Mouse (Mus musculus): Measurements from ENCODE around the gene Gpr39.
"Not testable (repeated sequence)": the region's sequence is repeated elsewhere in the genome, so short reads cannot be mapped to it uniquely, and the experiment has no call there.

The Gpr39 gene

DNA sequence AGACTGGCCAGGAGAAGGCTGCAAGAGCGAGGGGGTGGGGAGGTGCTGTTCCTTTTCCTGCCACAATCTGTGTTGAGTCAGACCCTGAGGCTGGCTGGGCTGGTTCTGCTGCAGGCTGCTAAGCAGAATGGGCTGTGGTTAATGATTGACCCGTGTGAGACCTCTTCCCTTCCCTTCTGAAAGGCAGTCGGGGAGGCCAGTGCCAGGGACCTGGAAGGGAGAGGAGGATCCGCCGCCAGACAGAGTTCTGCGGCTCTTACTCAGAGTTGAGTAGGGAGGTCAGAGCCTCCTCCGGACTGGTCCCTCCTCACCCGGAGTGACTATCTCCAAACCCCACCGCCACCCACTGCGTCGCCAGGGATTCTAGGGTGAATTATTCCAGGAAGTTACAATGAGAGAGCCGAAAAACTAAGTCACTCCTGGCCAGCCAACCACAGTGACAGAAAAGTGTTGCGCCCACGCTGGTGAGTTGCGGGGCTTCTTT is at the start of gene Gpr39:
Gene Gpr39, plus strand, starts transcription at position 206 of the 484 bp plus-strand sequence.
- DNase-seq (ENCODE audit: low spot score in 2 of 2) = peak; percentile 72 to 74

GRCm38 (mm10) chr1:125639501-125640253 is 37.1 kb upstream of the Gpr39 start:
- no peak for DNase-seq (ENCODE audit: low spot score in 2 of 2)

GRCm38 (mm10) chr1:125643643-125644042 is 33.2 kb upstream of the Gpr39 start:
- DNase-seq (ENCODE audit: low spot score in 2 of 2) = no peak

- not testable (repeated sequence) for DNase-seq (ENCODE audit: low spot score in 2 of 2)
These were observed 30.0 kb upstream of the Gpr39 start for GRCm38 (mm10) chr1:125646816-125647215.

DNA sequence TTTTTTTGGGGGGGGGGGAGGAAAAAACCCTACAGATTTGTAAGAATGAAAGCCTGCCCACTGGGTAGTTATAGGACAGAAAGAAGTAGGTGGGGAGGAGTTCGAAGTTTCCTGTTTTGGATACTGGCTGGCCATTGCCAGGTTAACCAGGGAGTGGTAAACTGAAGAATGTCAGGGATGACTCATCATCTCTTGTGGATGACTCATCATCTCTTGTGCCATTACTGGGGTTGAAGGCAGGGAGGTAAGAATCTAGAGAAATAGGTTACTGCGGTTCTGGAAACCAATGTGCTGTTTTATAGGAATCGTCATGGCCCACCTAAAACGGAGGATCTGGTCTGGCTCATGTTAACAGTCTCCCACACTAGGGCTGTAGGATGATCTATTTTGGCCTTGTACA is 28.8 kb upstream of the Gpr39 start:
- DNase-seq (ENCODE audit: low spot score in 2 of 2) = no peak

GRCm38 (mm10) chr1:125649056-125649455 is 27.7 kb upstream of the Gpr39 start:
- DNase-seq (ENCODE audit: low spot score in 2 of 2) = no peak

DNA sequence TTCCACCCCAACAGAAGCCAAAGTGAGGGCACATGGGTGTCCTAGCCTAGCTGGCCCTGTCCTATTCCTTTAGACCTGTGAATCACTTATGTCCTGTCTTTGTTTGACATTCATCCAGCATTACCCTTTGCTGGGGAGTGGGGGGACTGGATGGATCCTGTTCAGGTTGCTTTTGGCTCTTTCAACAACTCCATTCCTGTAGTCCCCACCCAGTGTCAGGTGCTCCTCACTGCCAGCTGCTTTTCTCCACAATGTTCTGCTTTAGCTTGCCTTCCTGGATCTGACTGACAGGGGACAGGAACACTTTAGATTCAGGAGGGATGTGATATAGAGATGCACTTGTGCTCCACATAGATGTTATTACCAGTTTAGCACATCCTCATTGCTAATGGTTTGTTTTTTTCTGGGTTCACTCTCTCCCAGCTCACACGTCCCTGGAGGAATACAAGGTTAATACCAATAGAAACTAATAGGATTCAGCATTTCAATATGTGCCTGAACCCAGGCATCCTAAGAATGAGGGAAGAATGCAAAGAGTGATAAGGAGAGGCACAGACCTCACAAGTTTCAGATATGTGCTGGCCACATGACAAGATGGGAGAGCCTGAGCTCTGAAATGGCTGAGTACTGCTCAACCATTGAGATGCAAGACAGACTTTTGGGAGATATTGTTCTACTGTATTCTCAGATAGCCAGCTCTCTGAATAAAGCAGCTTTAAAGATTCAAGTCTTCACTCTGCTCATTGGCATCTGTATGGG is 23.8 kb upstream of the Gpr39 start:
- no peak for DNase-seq (ENCODE audit: low spot score in 2 of 2)

DNA sequence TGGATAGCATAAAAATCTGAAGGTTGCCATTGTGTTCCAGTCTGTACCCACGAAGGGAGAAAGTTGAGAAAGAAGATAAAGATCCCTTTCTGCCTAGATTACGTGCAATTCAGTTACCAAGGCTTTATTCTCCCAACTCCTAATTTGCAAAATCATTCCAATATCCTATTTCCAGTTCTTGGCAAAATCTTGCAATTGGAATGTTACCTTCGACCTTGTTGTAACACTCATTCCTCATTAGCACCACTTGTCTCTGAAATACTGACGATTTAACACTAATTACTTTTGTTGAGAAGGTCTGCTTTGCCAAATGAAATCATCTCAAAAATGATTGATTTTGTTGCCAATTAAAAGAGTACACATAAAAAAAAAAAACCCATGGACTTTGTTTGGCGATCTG is 19.4 kb upstream of the Gpr39 start:
- DNase-seq (ENCODE audit: low spot score in 2 of 2) = no peak

DNA sequence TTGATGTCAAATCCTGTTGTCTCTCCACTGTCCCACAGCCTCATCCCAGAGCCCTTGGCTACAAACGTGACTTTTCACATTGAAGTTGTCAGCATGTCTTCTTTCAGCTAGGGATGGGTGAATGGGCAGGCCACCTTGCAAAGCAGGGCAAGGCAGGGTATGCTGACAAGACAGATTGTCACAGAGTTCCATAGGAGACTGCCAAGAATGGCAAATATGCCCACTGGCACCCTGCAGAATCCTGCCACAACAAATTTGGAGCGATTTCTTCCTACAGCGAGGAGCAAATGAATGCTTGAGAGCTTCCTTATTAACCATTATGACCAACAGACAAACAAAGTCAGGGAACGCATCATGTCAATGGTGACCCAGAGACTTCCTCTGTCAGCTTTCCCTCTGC is 16.6 kb upstream of the Gpr39 start:
- no peak for DNase-seq (ENCODE audit: low spot score in 2 of 2)

DNA sequence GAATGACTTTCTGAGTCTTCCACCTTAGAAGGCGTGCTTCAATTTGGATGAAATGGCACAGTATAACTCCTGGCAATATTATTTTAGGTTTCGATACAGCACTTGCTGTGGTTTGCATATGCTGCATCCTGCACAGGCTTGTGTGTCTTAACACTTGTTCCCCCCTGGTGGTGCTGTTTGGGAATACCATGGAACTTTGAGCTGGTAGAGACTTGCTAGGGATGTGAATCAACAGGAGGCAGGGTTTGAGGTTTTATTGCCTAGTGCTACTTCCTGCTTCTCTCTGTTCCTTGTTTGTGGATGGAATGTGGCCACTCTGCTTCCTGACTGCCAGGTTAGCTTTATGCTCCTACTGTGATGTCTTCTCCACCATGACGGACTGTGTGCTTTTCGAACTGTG is 15.9 kb upstream of the Gpr39 start:
- no peak for DNase-seq (ENCODE audit: low spot score in 2 of 2)

DNA sequence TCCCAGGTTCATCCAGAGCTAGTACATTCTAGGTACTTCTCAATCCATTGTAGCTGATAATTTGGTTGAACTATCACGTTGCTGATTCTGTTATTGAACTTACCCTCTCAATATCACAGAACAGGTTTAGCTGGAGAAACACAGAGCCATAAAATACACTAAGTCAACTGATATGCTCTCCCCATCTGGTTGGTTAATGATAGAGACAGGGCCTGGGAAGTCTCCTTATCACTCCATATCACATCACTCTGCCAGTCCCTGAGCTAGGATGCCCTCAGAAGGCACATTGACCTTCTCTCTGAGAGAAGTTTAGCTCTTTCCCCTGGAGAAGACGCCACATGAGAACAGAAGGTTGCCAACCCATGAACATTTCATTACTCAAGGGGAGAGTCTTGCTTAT is 14.7 kb upstream of the Gpr39 start:
- no peak for DNase-seq (ENCODE audit: low spot score in 2 of 2)

DNA sequence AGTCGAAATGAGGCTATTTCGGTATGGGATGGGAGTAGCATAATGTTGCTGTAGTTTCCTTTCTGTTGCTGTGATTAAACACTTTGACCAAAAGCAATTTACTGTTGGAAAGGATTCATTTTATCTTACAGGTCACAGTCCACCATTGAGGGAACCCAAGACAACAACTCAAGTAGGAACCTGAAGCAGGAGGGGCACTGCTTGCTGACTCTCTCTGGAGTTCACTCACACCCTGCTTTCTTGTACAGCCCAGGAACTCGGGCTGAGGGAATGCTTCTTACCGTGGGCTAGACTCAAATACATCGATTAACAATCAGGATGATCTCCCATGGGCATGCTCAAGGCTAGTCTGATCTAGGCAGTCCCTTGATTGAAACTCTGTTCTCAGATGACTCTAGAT is 14.1 kb upstream of the Gpr39 start:
- no peak for DNase-seq (ENCODE audit: low spot score in 2 of 2)

DNA sequence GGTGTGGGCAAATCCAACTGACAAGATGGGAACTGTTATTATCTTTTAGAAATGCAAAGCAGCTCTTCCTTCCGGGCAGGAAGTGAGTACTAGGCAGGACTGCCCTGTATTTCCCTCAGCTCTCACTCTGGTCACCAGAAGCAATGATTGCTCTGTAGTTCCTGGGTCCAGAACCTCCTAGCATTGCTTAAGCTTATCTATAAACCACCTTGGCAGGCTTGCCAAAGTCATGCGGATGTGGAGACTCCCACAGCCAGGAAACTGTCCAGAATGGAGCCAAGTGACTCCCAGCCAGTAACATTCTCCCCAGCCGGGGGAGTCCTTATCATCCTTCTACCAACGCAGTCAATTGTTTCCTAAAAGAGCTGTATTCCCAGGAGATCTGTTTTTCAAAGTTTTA is 13.7 kb upstream of the Gpr39 start:
- peak in 1 of 2 experiments; percentile 34 for DNase-seq (ENCODE audit: low spot score in 2 of 2)

DNA sequence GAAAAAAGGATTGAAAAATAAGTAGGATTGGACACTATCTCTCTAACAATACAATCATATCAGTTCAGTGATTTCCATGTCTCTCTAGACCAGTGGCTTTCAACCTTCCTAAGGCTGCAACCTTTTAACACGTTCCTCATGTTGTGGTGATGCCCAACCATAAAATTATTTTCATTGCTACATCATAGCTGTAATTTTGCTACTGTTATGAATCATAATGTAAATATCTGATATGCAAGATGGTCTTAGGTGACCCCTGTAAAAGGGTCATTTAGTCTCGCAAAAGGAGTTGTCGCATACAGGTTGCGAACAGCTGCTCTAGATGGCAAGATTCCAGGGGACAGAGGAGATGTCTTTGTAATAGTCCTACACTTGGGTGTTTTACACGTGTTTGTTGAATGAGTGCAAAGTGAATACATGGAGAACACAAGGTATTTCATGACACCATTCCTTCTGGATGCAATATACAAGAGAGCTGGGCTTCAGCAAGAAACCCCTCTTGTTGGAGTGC is 11.6 kb upstream of the Gpr39 start:
- no peak for DNase-seq (ENCODE audit: low spot score in 2 of 2)

DNA sequence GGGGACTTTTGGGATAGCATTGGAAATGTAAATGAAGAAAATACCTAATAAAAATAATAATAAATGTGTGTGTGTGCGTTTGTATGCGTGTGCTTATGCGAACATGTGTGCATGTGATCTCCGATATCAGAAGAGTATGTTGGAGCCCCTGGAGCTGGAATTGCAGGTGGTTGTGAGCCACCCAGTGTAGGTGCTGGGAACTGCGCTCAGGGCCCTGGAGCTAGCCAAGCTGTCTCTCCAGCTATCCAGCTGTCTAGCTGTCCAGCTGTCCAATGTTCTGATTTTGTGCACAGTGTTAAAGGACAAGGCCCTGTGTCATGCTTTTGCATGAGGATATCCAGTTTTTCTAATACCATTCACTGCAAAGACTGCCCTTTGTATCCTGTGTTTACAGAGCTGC is 7.8 kb upstream of the Gpr39 start:
- no peak for DNase-seq (ENCODE audit: low spot score in 2 of 2)

GRCm38 (mm10) chr1:125675186-125675585 is 1.6 kb upstream of the Gpr39 start:
- DNase-seq (ENCODE audit: low spot score in 2 of 2) = no peak

- peak in 1 of 2 experiments; percentile 28 for DNase-seq (ENCODE audit: low spot score in 2 of 2)
These were observed 491 bp downstream of the Gpr39 start for GRCm38 (mm10) chr1:125677286-125677685.

DNA sequence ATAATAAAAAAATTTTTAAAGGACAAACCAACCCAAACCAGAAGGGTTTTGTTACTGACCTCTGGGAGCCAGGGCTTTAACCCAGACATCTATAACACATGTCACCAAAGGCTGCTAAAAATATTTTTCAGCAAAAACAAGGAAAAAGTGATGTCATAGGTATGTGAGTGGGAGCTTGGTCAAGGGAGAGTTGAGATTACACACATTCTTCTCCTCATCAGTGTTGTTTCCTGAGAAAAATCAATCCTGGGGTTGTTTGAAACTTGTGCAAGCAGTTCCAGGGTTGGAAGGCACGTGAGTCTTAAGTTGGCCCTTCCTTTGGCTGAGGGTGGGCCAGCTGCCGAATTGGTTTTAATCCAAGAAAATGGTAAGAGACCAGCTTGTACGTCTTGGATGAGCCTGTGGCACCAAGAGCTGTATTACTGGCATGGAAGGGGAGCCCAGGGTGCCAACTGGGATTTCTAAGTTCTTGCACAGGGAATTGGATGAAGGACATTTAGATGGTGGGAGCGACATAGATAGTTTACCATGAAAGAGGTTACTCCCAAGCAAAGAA is 2.8 kb downstream of the Gpr39 start:
- DNase-seq (ENCODE audit: low spot score in 2 of 2) = no peak

- no peak for DNase-seq (ENCODE audit: low spot score in 2 of 2)
These were observed 7.6 kb downstream of the Gpr39 start for GRCm38 (mm10) chr1:125684423-125684822.

- no peak for DNase-seq (ENCODE audit: low spot score in 2 of 2)
These were observed 8.5 kb downstream of the Gpr39 start for GRCm38 (mm10) chr1:125685304-125685703.

GRCm38 (mm10) chr1:125687701-125688420 is 11.1 kb downstream of the Gpr39 start:
- no peak for DNase-seq (ENCODE audit: low spot score in 2 of 2)

DNA sequence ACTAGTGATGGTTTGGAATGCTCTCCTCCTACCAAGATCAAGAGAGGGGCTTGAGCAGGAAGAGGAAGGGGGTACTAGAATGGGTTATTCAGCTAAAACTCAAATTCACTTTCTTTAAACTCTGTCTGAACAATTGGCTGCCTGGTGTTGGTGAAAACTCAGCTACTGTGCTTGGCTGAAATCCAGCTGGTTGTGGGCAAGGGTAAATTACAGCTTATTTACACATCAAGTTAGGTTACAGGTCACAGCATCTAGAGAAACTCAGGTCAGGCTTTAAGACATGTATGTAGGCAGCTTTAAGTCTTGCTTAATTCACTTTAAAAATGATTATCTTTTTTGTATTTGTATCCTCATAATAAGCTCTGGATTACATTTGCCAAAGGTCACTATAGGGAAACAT is 16.7 kb downstream of the Gpr39 start:
- DNase-seq (ENCODE audit: low spot score in 2 of 2) = no peak
